Comparison of ENCODE assay signal across 10 mouse cellular contexts in genomic region chr14:45325471-45325870, GRCm38 (mm10). TPM values are rescaled to one million over a fixed set of nuclear protein-coding genes. Genes with fewer than 3 reads are reported as not detected.
A peak's percentile ranks its signal among the peaks of the same experiment; 100 is the strongest.
DNase-seq lines count a peak whose midpoint lies in the region; ATAC-seq and TF ChIP-seq lines count a peak whose summit lies in the region.
"Had no signal": no experiment of that assay in that cellular context is flagged by ENCODE, and none has a peak within 500 bp of the region (broad histone marks: within the 10 kb centered on the region; RNA-seq: fewer than 3 reads in every experiment).

No protein-coding gene starts in this region.

- no peak for TF ChIP-seq CTCF in forebrain, postnatal 0 days (IDR thresholded peaks at IDR 0.05; ENCODE audit: low read depth)
- no peak for TF ChIP-seq CTCF in bone marrow macrophage, adult 2 months (IDR thresholded peaks at IDR 0.05; ENCODE audit: low read depth, low read length)

- no peak overlapping the region for H3K9ac ChIP-seq in forebrain, postnatal 0 days
- H3K9ac ChIP-seq in forebrain, embryonic 15.5 days (replicated peaks): no peak overlapping the region
- H3K9ac ChIP-seq: forebrain, embryonic 13.5 days had no signal

- peak; percentile 7 for DNase-seq in forebrain, postnatal 0 days
- DNase-seq in A20 (ENCODE audit: low read depth, low spot score): peak; percentile 69
- DNase-seq in lung, postnatal 25 days (ENCODE audit: low spot score): peak; percentile 75
- no peak for DNase-seq in hindbrain, embryonic 10.5 days (ENCODE audit: low spot score)
- DNase-seq in cerebellum, adult 9-11 months: no peak

- H3K27ac ChIP-seq in forebrain, postnatal 0 days (ENCODE audit: low read depth, low read length): no peak overlapping the region
- H3K27ac ChIP-seq in forebrain, embryonic 15.5 days (replicated peaks): no peak overlapping the region
- H3K27ac ChIP-seq in bone marrow macrophage, adult 2 months (ENCODE audit: insufficient read depth, low read depth, low read length): peak overlapping the region; percentile 78
- no peak overlapping the region for H3K27ac ChIP-seq in hindbrain, embryonic 10.5 days
- H3K27ac ChIP-seq: forebrain, embryonic 13.5 days; layer of hippocampus, adult 2 months had no signal

- ATAC-seq in forebrain, postnatal 0 days: no peak
- ATAC-seq in forebrain, embryonic 15.5 days (replicated peaks): no peak
- ATAC-seq in erythroblast, adult 5-6 weeks (replicated peaks; ENCODE audit: low FRiP score, poor library complexity, severe bottlenecking): no peak
- ATAC-seq: forebrain, embryonic 13.5 days had no signal

- H3K4me3 ChIP-seq in forebrain, postnatal 0 days (ENCODE audit: low read depth, low read length): no peak overlapping the region
- no peak overlapping the region for H3K4me3 ChIP-seq in forebrain, embryonic 15.5 days
- no peak overlapping the region for H3K4me3 ChIP-seq in bone marrow macrophage, adult 2 months (ENCODE audit: insufficient read depth, low read length)
- H3K4me3 ChIP-seq in hindbrain, embryonic 10.5 days: no peak overlapping the region
- H3K4me3 ChIP-seq: forebrain, embryonic 13.5 days; layer of hippocampus, adult 2 months had no signal

- H3K4me1 ChIP-seq in forebrain, postnatal 0 days (ENCODE audit: insufficient read depth): no peaks in the 10 kb centered on the region
- 0 out of 2 replicates have a peak, but pooled peaks cover 4% of the 10 kb centered on the region for H3K4me1 ChIP-seq in forebrain, embryonic 15.5 days
- peaks cover 41% of the 10 kb centered on the region for H3K4me1 ChIP-seq in bone marrow macrophage, adult 2 months (ENCODE audit: control insufficient read depth, insufficient read depth, low read length)
- 0 out of 2 replicates have a peak, but pooled peaks cover 3% of the 10 kb centered on the region for H3K4me1 ChIP-seq in hindbrain, embryonic 10.5 days (replicated peaks)

- no peaks in the 10 kb centered on the region for H3K36me3 ChIP-seq in forebrain, postnatal 0 days (ENCODE audit: insufficient read depth)
- H3K36me3 ChIP-seq in forebrain, embryonic 15.5 days: no peaks in the 10 kb centered on the region
- H3K36me3 ChIP-seq in hindbrain, embryonic 10.5 days: no peaks in the 10 kb centered on the region

- no peak for TF ChIP-seq POLR2A in bone marrow macrophage, adult 2 months (IDR thresholded peaks at IDR 0.05; ENCODE audit: borderline replicate concordance, low read depth, low read length)

- H3K9me3 ChIP-seq in forebrain, postnatal 0 days (ENCODE audit: low read length): no peaks in the 10 kb centered on the region
- H3K9me3 ChIP-seq in forebrain, embryonic 15.5 days: no peaks in the 10 kb centered on the region
- H3K9me3 ChIP-seq in hindbrain, embryonic 10.5 days: no peaks in the 10 kb centered on the region
- H3K9me3 ChIP-seq: forebrain, embryonic 13.5 days had no signal

- no peak overlapping the region for H3K4me2 ChIP-seq in forebrain, postnatal 0 days (ENCODE audit: low read depth)
- no peak overlapping the region for H3K4me2 ChIP-seq in forebrain, embryonic 15.5 days (replicated peaks)
- H3K4me2 ChIP-seq: forebrain, embryonic 13.5 days had no signal

- H3K27me3 ChIP-seq in forebrain, postnatal 0 days (ENCODE audit: insufficient read depth, low read length): no peaks in the 10 kb centered on the region
- no peaks in the 10 kb centered on the region for H3K27me3 ChIP-seq in forebrain, embryonic 15.5 days
- no peaks in the 10 kb centered on the region for H3K27me3 ChIP-seq in hindbrain, embryonic 10.5 days (ENCODE audit: insufficient read depth, poor library complexity, severe bottlenecking)

RNA-seq across cellular contexts. Expression of gene Psmc6, which starts 4.1 kb away (rescaled TPM):
- total RNA-seq in forebrain, postnatal 0 days (2014; rRNA removed): 156 and 159 TPM in 2 replicates
- 140 and 156 TPM in 2 replicates for polyA plus RNA-seq in forebrain, postnatal 0 days (2015; fragmentation: Nextera tagmentation; extraction: Ambion mirVana)
- 170 and 179 TPM in 2 replicates for polyA plus RNA-seq in forebrain, embryonic 15.5 days (2015; fragmentation: Nextera tagmentation; extraction: Ambion mirVana)
- 149 and 206 TPM in 2 replicates for polyA plus RNA-seq in bone marrow macrophage, adult 2 months (2012; ENCODE audit: insufficient read depth, insufficient read length, missing spikeins)
- total RNA-seq in erythroblast, adult 5-6 weeks (2015; ENCODE audit: low replicate concordance): 41.6 and 83.2 TPM in 2 replicates
- 68.6 and 92.2 TPM in 2 replicates for total RNA-seq in erythroblast, adult 5-6 weeks (2017; ENCODE audit: low replicate concordance)
- 168 and 199 TPM in 2 replicates for polyA plus RNA-seq in hindbrain, embryonic 10.5 days (2016; fragmentation: Nextera tagmentation; extraction: Ambion mirVana)

RNA-seq across cellular contexts. Expression of gene Ero1l, which starts 6.9 kb away (rescaled TPM):
- total RNA-seq in forebrain, postnatal 0 days (2014; rRNA removed): 19.1 and 24.9 TPM in 2 replicates
- 13.8 and 17.9 TPM in 2 replicates for polyA plus RNA-seq in forebrain, postnatal 0 days (2015; fragmentation: Nextera tagmentation; extraction: Ambion mirVana)
- polyA plus RNA-seq in forebrain, embryonic 15.5 days (2015; fragmentation: Nextera tagmentation; extraction: Ambion mirVana): 22.8 and 24.1 TPM in 2 replicates
- 24.8 and 26.7 TPM in 2 replicates for polyA plus RNA-seq in bone marrow macrophage, adult 2 months (2012; ENCODE audit: insufficient read depth, insufficient read length, missing spikeins)
- total RNA-seq in erythroblast, adult 5-6 weeks (2015; ENCODE audit: low replicate concordance): 45.8 and 46.5 TPM in 2 replicates
- total RNA-seq in erythroblast, adult 5-6 weeks (2017; ENCODE audit: low replicate concordance): 19.5 and 34.2 TPM in 2 replicates
- polyA plus RNA-seq in hindbrain, embryonic 10.5 days (2016; fragmentation: Nextera tagmentation; extraction: Ambion mirVana): 26.1 and 33.5 TPM in 2 replicates

RNA-seq across cellular contexts. Expression of gene Styx, which starts 25.4 kb away (rescaled TPM):
- 35.9 and 36.2 TPM in 2 replicates for total RNA-seq in forebrain, postnatal 0 days (2014; rRNA removed)
- 59.2 and 72.2 TPM in 2 replicates for polyA plus RNA-seq in forebrain, postnatal 0 days (2015; fragmentation: Nextera tagmentation; extraction: Ambion mirVana)
- polyA plus RNA-seq in forebrain, embryonic 15.5 days (2015; fragmentation: Nextera tagmentation; extraction: Ambion mirVana): 63.2 and 65.3 TPM in 2 replicates
- 20.9 and 23.4 TPM in 2 replicates for polyA plus RNA-seq in bone marrow macrophage, adult 2 months (2012; ENCODE audit: insufficient read depth, insufficient read length, missing spikeins)
- total RNA-seq in erythroblast, adult 5-6 weeks (2015; ENCODE audit: low replicate concordance): 5.8 and 16.9 TPM in 2 replicates
- total RNA-seq in erythroblast, adult 5-6 weeks (2017; ENCODE audit: low replicate concordance): 5.0 and 6.6 TPM in 2 replicates
- polyA plus RNA-seq in hindbrain, embryonic 10.5 days (2016; fragmentation: Nextera tagmentation; extraction: Ambion mirVana): 30.6 and 39.2 TPM in 2 replicates

Comparison
In these comparisons a context has a peak if more than half of its experiments do, and no peak if none do; other contexts are left out.
1. DNase-seq: peak in forebrain, postnatal 0 days (single experiment), A20 (single experiment) and lung, postnatal 25 days (single experiment); none in hindbrain, embryonic 10.5 days (single experiment) and cerebellum, adult 9-11 months (single experiment).